Mouse (Mus musculus): ENCODE measurements around the gene Tedc1.
A peak's percentile ranks its signal among the peaks of the same experiment; 100 is the strongest.
"Not testable (repeated sequence)": the region's sequence is repeated elsewhere in the genome, so short reads cannot be mapped to it uniquely, and the experiment has no call there.

Gene Tedc1

GRCm38 (mm10) chr12:113154747-113155075 is 1.5 kb upstream of the Tedc1 start:
- DNase-seq (ENCODE audit: low spot score), result no peak

- DNase-seq (ENCODE audit: low spot score), result peak; percentile 55
Measured at GRCm38 (mm10) chr12:113155076-113155771, 997 bp upstream of the Tedc1 start.

GRCm38 (mm10) chr12:113156540-113156929 is 314 bp downstream of the Tedc1 start:
- DNase-seq (ENCODE audit: low spot score), result no peak

- no peak for DNase-seq (ENCODE audit: low spot score)
Measured at GRCm38 (mm10) chr12:113157002-113157401, 781 bp downstream of the Tedc1 start.

GRCm38 (mm10) chr12:113157521-113157920 is 1.3 kb downstream of the Tedc1 start:
- DNase-seq (ENCODE audit: low spot score), result no peak

GRCm38 (mm10) chr12:113157971-113158370 is 1.8 kb downstream of the Tedc1 start:
- DNase-seq (ENCODE audit: low spot score), result no peak

- DNase-seq (ENCODE audit: low spot score), result no peak
Measured at GRCm38 (mm10) chr12:113163561-113164006, 7.4 kb downstream of the Tedc1 start.

- DNase-seq (ENCODE audit: low spot score), result no peak
Measured at GRCm38 (mm10) chr12:113168031-113168536, 11.9 kb downstream of the Tedc1 start.

- DNase-seq (ENCODE audit: low spot score), result peak; percentile 52
Measured at GRCm38 (mm10) chr12:113176960-113177725, 20.9 kb downstream of the Tedc1 start.

GRCm38 (mm10) chr12:113181020-113181419 is 24.8 kb downstream of the Tedc1 start:
- no peak for DNase-seq (ENCODE audit: low spot score)

GRCm38 (mm10) chr12:113184945-113185344 is 28.7 kb downstream of the Tedc1 start:
- no peak for DNase-seq (ENCODE audit: low spot score)

- peak; percentile 36 for DNase-seq (ENCODE audit: low spot score)
Measured at GRCm38 (mm10) chr12:113185442-113186291, 29.4 kb downstream of the Tedc1 start, which contains the start of gene Tmem121. Gene Tmem121 (plus strand): TSS chr12:113185930.

- no peak for DNase-seq (ENCODE audit: low spot score)
Measured at GRCm38 (mm10) chr12:113186326-113187010, 30.2 kb downstream of the Tedc1 start.

GRCm38 (mm10) chr12:113187011-113187375 is 30.8 kb downstream of the Tedc1 start:
- DNase-seq (ENCODE audit: low spot score), result no peak

- peak; percentile 73 for DNase-seq (ENCODE audit: low spot score)
Measured at GRCm38 (mm10) chr12:113187584-113188295, 31.5 kb downstream of the Tedc1 start.

- no peak for DNase-seq (ENCODE audit: low spot score)
Measured at GRCm38 (mm10) chr12:113188349-113189055, 32.3 kb downstream of the Tedc1 start.

GRCm38 (mm10) chr12:113193423-113193822 is 37.2 kb downstream of the Tedc1 start:
- DNase-seq (ENCODE audit: low spot score), result no peak

GRCm38 (mm10) chr12:113199132-113199531 is 42.9 kb downstream of the Tedc1 start:
- not testable (repeated sequence) for DNase-seq (ENCODE audit: low spot score)

- no peak for DNase-seq (ENCODE audit: low spot score)
Measured at GRCm38 (mm10) chr12:113201301-113201700, 45.1 kb downstream of the Tedc1 start.

GRCm38 (mm10) chr12:113202008-113202407 is 45.8 kb downstream of the Tedc1 start:
- no peak for DNase-seq (ENCODE audit: low spot score)
